Mouse (Mus musculus) myocyte (in vitro differentiated cells): ENCODE results near the gene Ttll5. TPM values are rescaled to one million over a fixed set of nuclear protein-coding genes. Genes with fewer than 3 reads are reported as not detected.

ENCODE experiments used
- H3K27me3 ChIP-seq: one replicate; pipeline ENCODE4 v1.6.1; 2011; ENCODE audit not compliant: control insufficient read depth, insufficient read depth, insufficient read length
- H3K36me3 ChIP-seq: one replicate; pipeline ENCODE4 v1.6.1; 2011; ENCODE audit not compliant: control insufficient read depth, insufficient read depth
- H3K4me2 ChIP-seq: one replicate; pipeline ENCODE4 v1.6.1; 2011; ENCODE audit warnings: low read depth, control low read depth
- H3K4me3 ChIP-seq: one replicate; pipeline ENCODE4 v1.5.1; 2011; ENCODE audit warnings: mild to moderate bottlenecking, control low read depth, moderate library complexity
- H3K79me2 ChIP-seq: one replicate; pipeline ENCODE4 v1.6.1; 2011; ENCODE audit not compliant: control insufficient read depth, insufficient read depth
- H3ac ChIP-seq: one replicate; pipeline ENCODE4 v1.6.1; 2011; ENCODE audit not compliant: control insufficient read depth, insufficient read length
- CEBPB ChIP-seq: IDR thresholded peaks from 2 replicates; pipeline ENCODE4 v1.6.1; 2011; ENCODE audit warnings: mild to moderate bottlenecking, moderate library complexity; ENCODE audit not compliant: poor library complexity, insufficient read depth, severe bottlenecking
- E2F4 ChIP-seq: IDR thresholded peaks from one replicate; pipeline ENCODE4 v1.6.1; 2011; ENCODE audit warnings: mild to moderate bottlenecking, control low read depth, moderate library complexity; ENCODE audit not compliant: insufficient read depth
- MAX ChIP-seq: IDR thresholded peaks from one replicate; pipeline ENCODE4 v1.6.1; 2011; ENCODE audit warnings: low read depth, mild to moderate bottlenecking, control low read depth
- MYOD1 ChIP-seq, 3 experiments: IDR thresholded peaks; one replicate each; pipeline ENCODE4 v1.6.1; 2011; ENCODE audit warnings: control low read depth in 2 of 3, low read depth in 2 of 3, mild to moderate bottlenecking in 2 of 3, moderate library complexity in 1 of 3; ENCODE audit not compliant: insufficient read length in 2 of 3, control insufficient read depth in 1 of 3
- MYOG ChIP-seq, 3 experiments: IDR thresholded peaks; one replicate each; pipeline ENCODE4 v1.6.1; 2011; ENCODE audit warnings: control low read depth in 2 of 3, low read depth in 2 of 3, mild to moderate bottlenecking in 2 of 3; ENCODE audit not compliant: insufficient read length in 2 of 3, control insufficient read depth in 1 of 3, insufficient read depth in 1 of 3
- POLR2A ChIP-seq: IDR thresholded peaks from one replicate; pipeline ENCODE4 v1.6.1; 2011; ENCODE audit warnings: low read depth, mild to moderate bottlenecking, control low read depth, moderate library complexity; ENCODE audit not compliant: insufficient read length
- POLR2AphosphoS2 ChIP-seq: IDR thresholded peaks from one replicate; pipeline ENCODE4 v1.6.1; 2011; ENCODE audit warnings: low read depth, control low read depth; ENCODE audit not compliant: insufficient read length
- REST ChIP-seq: IDR thresholded peaks from one replicate; pipeline ENCODE4 v1.6.1; 2011; ENCODE audit warnings: mild to moderate bottlenecking, control low read depth, moderate library complexity; ENCODE audit not compliant: insufficient read depth, insufficient read length
- SRF ChIP-seq: IDR thresholded peaks from one replicate; pipeline ENCODE4 v1.6.1; 2011; ENCODE audit warnings: low read depth; ENCODE audit not compliant: control insufficient read depth, insufficient read length
- TCF12 ChIP-seq: IDR thresholded peaks from one replicate; pipeline ENCODE4 v1.6.1; 2011; ENCODE audit warnings: mild to moderate bottlenecking, control low read depth; ENCODE audit not compliant: poor library complexity, insufficient read depth, severe bottlenecking
- TCF3 ChIP-seq: IDR thresholded peaks from one replicate; pipeline ENCODE4 v1.6.1; 2011; ENCODE audit warnings: low read depth, control low read depth; ENCODE audit not compliant: insufficient read length
- USF1 ChIP-seq: IDR thresholded peaks from one replicate; pipeline ENCODE4 v1.6.1; 2011; ENCODE audit warnings: low read depth, mild to moderate bottlenecking, control low read depth, moderate library complexity
- polyA plus RNA-seq: library from polyadenylated mRNA; unstranded; fragments of >200 nt; fragmentation: generic; extraction: Trizol; gene quantifications from one replicate; pipeline ENCODE4 v1.2.1, GENCODE M21; 2012; ENCODE audit warnings: missing spikeins

The Ttll5 gene
- polyA plus RNA-seq, 1 experiment: 36.2 TPM

DNA sequence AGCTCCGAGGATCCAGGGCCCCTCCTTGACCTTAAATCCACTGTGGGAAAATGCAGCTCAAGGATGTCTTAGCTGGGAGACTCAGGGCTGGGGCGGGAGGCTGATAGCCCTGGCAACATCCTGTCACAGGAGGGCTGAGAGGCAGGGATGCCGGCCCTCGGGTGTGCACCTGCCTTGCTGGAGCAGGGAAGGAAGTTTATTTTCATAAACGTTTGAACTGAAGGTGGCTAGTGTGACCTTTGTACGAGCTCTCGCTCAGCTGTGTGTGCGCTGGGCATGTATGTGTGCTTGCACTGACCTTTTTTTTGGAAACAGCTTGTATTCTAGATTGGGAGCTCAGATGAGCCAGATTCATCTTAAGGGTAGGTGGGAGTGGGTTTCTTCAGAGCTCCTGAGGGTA lies 279.4 kb downstream of the Ttll5 start:
- no peak for TF ChIP-seq TCF12
- no peak for TF ChIP-seq MAX
- no peak for TF ChIP-seq CEBPB
- TF ChIP-seq MYOD1 (IDR thresholded peaks at IDR 0.05; ENCODE audit: control insufficient read depth in 1 of 3, insufficient read length in 2 of 3, low read depth in 2 of 3): no peak
- TF ChIP-seq MYOG (IDR thresholded peaks at IDR 0.05; ENCODE audit: control insufficient read depth in 1 of 3, insufficient read depth in 1 of 3, insufficient read length in 2 of 3, low read depth in 2 of 3): no peak
- TF ChIP-seq POLR2A: no peak
- Histone ChIP-seq H3K79me2 (no peaks in the 10 kb centered on the region), H3K36me3 (no peaks in the 10 kb centered on the region), H3K4me3 (no peak overlapping the region), H3ac (no peak overlapping the region), H3K27me3 (no peaks in the 10 kb centered on the region), H3K4me2 (no peak overlapping the region)

DNA sequence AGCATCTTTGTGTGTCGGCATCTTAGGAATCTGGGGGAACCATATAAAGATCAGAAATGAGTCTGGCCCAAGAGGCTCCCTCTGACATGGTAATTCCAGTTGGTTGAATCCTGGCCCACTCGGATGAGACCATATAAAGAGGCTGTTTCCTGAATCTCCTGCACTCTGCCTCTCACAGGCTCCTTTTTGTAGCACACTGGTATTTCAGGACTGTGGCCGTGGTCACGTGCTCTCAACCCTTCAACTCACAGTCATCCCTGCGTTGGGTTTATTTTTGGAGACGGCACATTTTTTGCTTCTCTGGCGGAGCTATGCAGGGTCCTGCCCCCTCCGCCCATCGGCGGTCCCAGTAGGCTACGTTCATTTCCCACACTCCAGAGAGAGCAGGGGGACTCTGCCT lies 279.8 kb downstream of the Ttll5 start:
- H3K27me3 ChIP-seq: no peaks in the 10 kb centered on the region
- H3K36me3 ChIP-seq: no peaks in the 10 kb centered on the region
- H3ac ChIP-seq: no peak overlapping the region
- H3K4me2 ChIP-seq: no peak overlapping the region
- no peaks in the 10 kb centered on the region for H3K79me2 ChIP-seq
- no peak overlapping the region for H3K4me3 ChIP-seq
- TF ChIP-seq USF1 (peak; percentile 32), MYOG (IDR thresholded peaks at IDR 0.05; ENCODE audit: control insufficient read depth in 1 of 3, insufficient read depth in 1 of 3, insufficient read length in 2 of 3, low read depth in 2 of 3) (no peak), E2F4 (no peak), REST (no peak), MAX (no peak), CEBPB (no peak), SRF (no peak)

- no peaks in the 10 kb centered on the region for H3K79me2 ChIP-seq
- H3K4me2 ChIP-seq: no peak overlapping the region
- H3K36me3 ChIP-seq: peaks cover 7% of the 10 kb centered on the region
- no peaks in the 10 kb centered on the region for H3K27me3 ChIP-seq
- H3ac ChIP-seq: no peak overlapping the region
- TF ChIP-seq REST (no peak), TCF3 (no peak), MYOG (IDR thresholded peaks at IDR 0.05; ENCODE audit: control insufficient read depth in 1 of 3, insufficient read depth in 1 of 3, insufficient read length in 2 of 3, low read depth in 2 of 3) (no peak)
- H3K4me3 ChIP-seq: no peak overlapping the region
Measured at GRCm38 (mm10) chr12:86105546-86105945, 281.1 kb downstream of the Ttll5 start.

DNA sequence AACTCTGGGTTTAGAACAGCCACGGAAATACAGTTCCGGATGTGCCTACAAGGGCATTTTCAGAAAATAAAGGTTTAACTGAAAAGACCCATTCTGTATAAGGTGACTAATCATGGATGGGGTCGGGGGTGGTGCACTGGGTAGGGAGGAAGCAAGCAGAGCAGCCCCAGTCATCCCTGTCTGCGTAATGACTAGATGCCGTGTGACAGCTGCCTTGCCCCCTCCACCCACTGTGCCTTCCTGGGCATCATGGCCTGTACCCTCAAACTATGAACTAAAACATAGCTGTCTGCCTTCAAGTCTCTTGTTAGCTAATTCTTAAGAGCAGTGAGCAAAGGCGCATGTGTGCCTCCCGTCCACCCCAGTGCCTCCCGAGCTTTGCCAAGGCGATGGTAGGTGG lies 281.6 kb downstream of the Ttll5 start:
- Histone ChIP-seq H3K27me3 (no peaks in the 10 kb centered on the region), H3K36me3 (peaks cover 7% of the 10 kb centered on the region), H3K79me2 (no peaks in the 10 kb centered on the region), H3K4me2 (no peak overlapping the region), H3ac (no peak overlapping the region), H3K4me3 (no peak overlapping the region)
- TF ChIP-seq REST (no peak), MAX (no peak), E2F4 (no peak), MYOD1 (IDR thresholded peaks at IDR 0.05; ENCODE audit: control insufficient read depth in 1 of 3, insufficient read length in 2 of 3, low read depth in 2 of 3) (peak in 2 of 3 experiments; percentile 47 to 63), POLR2A (no peak), POLR2AphosphoS2 (no peak)

DNA sequence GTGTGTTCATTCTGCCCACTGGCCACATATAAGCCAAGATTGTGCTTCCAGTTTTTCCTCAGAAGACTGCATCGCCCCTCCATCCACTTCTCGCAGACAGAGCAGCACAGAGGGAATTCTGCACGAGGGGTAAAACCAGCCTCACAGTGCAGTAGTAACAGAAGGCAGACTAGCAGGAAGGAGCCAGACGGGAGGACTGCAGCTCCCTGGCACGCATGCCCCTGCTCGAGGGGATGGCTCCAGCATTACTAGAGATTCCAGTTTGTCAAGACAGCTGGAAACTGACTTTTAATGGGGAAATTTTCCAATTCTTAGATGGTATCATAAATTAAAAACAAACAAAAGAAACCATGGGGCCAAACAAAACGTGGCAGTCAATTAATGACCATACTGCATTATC lies 283.2 kb downstream of the Ttll5 start:
- H3K36me3 ChIP-seq: peaks cover 7% of the 10 kb centered on the region
- H3K4me2 ChIP-seq: no peak overlapping the region
- TF ChIP-seq USF1 (no peak), CEBPB (no peak), SRF (no peak), MAX (no peak), E2F4 (no peak), REST (no peak), POLR2A (no peak), POLR2AphosphoS2 (no peak), TCF12 (no peak), TCF3 (no peak), MYOD1 (IDR thresholded peaks at IDR 0.05; ENCODE audit: control insufficient read depth in 1 of 3, insufficient read length in 2 of 3, low read depth in 2 of 3) (no peak)
- no peaks in the 10 kb centered on the region for H3K79me2 ChIP-seq
- no peaks in the 10 kb centered on the region for H3K27me3 ChIP-seq
- no peak overlapping the region for H3ac ChIP-seq
- no peak overlapping the region for H3K4me3 ChIP-seq

DNA sequence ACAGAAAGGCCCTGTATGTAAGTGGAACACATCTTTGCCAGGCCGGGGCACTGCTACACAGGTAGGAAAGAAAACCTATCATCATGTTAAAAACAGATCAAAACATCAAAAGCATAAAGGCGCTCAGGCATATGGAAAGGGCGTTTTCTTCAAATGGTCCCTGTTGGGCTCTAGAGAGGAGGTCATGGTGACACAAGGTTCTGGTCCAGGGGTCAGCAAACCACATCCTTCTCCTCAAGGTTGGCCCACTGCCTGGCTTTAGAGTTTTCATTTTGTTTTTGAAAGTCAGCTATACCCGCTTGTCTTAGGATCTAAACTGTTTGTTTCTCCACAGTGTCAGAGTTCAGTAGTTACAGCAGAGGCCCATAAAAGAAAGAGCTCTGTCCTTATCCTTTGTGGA lies 285.1 kb downstream of the Ttll5 start:
- H3K27me3 ChIP-seq: no peaks in the 10 kb centered on the region
- no peaks in the 10 kb centered on the region for H3K79me2 ChIP-seq
- TF ChIP-seq E2F4: no peak
- no peak overlapping the region for H3K4me3 ChIP-seq
- H3K4me2 ChIP-seq: no peak overlapping the region
- peaks cover 9% of the 10 kb centered on the region for H3K36me3 ChIP-seq
- H3ac ChIP-seq: no peak overlapping the region
